Mouse (Mus musculus) liver, adult 2 months (tissue): Measurements from ENCODE around the gene Mc1r.

Experiments
- CTCF ChIP-seq: fragments of 200-500 bp; IDR thresholded peaks from 2 replicates; pipeline ENCODE4 v1.5.1; 2011; ENCODE audit warnings: low read depth, low read length, control low read depth
- POLR2A ChIP-seq: fragments of 200-500 bp; IDR thresholded peaks from 2 replicates; pipeline ENCODE4 v1.6.1; 2011; ENCODE audit warnings: low read length, control low read depth; ENCODE audit not compliant: insufficient read depth; ENCODE audit errors: extremely low read depth

- TF ChIP-seq CTCF: no peak
- TF ChIP-seq POLR2A: no peak
Measured at GRCm38 (mm10) chr8:123443576-123443921, 36.6 kb downstream of the Mc1r start.
